Mouse (Mus musculus): ENCODE data around the gene Slc12a6. TPM values are rescaled to one million over a fixed set of nuclear protein-coding genes. Genes with fewer than 3 reads are reported as not detected.
A peak's percentile ranks its signal among the peaks of the same experiment; 100 is the strongest.
"Not testable (repeated sequence)": the region's sequence is repeated elsewhere in the genome, so short reads cannot be mapped to it uniquely, and the experiment has no call there.

The Slc12a6 gene
- total RNA-seq, 4 experiments from 2014 or later = 28.2 to 35.4 (median 31.2) TPM

DNA sequence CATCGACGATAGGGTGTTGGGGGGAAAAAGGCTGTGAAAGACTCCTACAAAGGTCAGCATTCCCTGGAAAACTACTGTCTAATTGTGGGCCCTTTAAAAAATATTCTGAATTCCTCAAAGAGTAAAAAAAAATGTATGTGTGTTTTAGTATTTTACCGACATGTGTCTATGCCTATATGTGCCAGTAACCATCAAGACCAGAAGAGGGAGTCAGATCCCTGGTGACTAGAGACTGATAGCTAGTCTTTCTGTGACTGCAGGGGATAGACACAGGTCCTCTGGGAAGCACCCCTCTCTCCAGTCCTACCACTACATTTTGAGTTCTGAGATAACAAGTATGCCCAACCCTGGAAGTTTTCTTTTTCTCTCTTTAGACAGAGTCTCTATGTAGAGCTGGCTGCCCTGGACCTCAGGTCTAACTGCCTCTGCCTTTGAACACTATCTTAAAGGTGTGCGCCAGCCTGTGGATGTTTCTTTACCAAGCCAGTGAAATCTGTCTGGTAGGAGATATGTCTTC is 2.8 kb upstream of the Slc12a6 start:
- no peak for DNase-seq (ENCODE audit: low spot score)

DNA sequence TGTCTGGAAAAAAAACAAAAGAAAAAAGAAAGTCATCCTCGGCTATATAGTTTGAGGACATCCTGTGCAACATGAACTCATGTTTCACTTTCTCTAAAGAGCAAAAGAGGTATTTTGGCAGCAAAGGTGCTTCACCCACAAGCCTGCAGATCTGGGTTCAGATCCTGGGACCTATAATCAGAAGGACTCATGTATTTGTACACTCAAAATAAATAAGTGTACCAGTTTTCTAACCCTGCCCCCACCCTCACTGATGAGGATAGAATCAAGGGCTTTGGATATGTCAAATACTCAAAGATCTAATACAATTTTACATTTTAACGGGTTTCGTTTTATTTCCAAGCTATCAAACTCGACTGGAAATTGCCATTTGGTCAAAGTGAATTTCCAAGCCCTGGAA is 1.3 kb upstream of the Slc12a6 start:
- DNase-seq (ENCODE audit: low spot score) = no peak

DNA sequence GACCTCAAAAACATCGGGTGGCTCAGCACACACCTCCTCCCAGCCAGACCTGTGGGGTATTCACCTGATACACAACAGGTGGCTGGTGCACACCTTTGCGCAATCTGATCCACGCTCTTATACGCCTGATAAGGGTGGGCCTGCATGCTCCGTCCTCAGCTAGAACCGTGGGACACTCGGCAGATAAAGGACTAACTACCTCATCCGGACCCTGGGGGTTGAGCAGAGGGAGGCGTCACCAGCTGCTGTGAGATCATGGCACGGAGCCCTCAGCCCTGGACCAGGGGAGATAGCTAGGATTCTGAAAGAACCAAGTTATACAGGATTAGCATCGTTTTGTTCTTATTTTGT is 592 bp downstream of the Slc12a6 start, which contains the start of gene Gm21985:
Gene Gm21985, plus strand, starts transcription at position 73 of the 351 bp plus-strand sequence.
- DNase-seq (ENCODE audit: low spot score) = peak; percentile 58

- peak; percentile 41 for DNase-seq (ENCODE audit: low spot score)
Observed at GRCm38 (mm10) chr2:112266780-112267179, 1.2 kb downstream of the Slc12a6 start.

- peak; percentile 50 for DNase-seq (ENCODE audit: low spot score)
Observed at GRCm38 (mm10) chr2:112267547-112268269, 2.1 kb downstream of the Slc12a6 start.

- DNase-seq (ENCODE audit: low spot score) = peak; percentile 26
Observed at GRCm38 (mm10) chr2:112270011-112270410, 4.4 kb downstream of the Slc12a6 start.

DNA sequence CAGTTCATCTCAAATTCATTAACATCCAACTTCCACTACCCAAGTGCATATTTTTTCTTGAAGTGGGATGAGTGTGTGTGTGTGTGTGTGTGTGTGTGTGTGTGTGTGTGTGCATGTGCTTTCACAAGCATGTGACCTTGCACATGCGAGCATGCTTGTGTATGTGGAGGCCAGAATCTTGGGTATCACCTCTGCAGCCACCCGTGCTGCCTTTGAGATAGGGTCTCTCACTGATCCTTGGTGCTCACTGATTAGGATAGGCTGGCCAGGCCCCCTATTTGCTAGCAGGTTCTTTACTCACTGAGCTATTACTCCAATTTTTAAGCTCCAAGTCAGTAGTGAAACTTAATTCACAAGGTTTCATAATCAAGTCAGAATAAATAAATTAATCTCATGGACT is 7.3 kb downstream of the Slc12a6 start:
- DNase-seq (ENCODE audit: low spot score) = no peak

DNA sequence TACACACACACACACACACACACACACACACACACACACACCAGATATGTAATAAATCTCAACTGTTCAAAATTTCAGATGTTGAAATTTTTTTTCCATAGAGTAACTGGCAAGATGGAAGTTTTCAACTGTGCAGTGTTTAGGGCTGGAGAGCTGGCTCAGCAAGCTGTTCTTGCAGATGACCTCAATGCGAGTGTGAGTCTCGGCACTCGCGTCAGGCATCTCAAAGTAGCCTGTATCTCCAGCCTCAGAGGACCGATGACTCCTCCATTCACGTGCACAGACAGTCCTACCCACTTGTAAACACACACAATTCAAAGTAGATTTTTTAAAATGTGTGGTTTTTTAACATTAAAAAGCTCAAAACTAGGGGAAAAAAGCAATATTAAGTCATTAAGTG is 7.8 kb downstream of the Slc12a6 start:
- DNase-seq (ENCODE audit: low spot score) = no peak

DNA sequence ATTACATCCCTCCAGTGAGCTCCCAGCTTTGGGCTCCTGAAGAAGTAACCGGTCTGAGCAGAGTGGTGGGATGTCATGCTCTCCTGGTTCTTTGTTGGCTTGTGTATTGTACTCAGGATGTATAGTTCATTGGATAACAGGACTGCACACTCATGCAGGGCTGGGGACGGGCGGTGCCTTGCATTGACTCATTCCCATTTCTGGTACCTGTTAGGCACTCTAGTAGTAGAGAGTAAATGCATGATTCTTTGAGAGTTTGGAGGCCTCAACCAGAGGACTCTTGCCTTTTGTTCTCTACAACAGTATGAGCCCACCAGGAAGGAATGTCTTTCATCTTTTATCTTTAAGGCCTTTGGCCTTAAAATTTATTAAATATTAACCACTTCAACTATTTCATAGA is 11.2 kb downstream of the Slc12a6 start:
- DNase-seq (ENCODE audit: low spot score) = no peak

DNA sequence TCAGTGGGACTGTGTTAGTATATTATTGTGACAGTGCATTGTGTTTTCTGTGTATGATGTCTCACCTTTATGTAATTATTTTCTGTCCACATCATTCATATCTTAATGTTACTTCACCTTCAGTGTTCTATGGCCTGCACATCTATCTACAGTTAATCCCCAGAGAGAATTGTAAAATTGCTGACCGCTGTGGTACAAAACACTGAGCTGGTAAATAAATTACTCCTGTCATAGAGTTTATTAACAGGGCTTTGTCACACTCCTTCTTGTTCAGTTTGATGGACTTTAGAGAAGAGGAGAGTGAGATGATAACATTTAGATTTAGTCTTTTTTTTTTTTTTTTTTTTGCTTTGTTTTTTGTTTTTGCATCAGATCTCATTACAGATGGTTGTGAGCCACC is 17.2 kb downstream of the Slc12a6 start:
- DNase-seq (ENCODE audit: low spot score) = no peak

- peak; percentile 78 for DNase-seq (ENCODE audit: low spot score)
Observed at GRCm38 (mm10) chr2:112284363-112285030, 18.9 kb downstream of the Slc12a6 start.

DNA sequence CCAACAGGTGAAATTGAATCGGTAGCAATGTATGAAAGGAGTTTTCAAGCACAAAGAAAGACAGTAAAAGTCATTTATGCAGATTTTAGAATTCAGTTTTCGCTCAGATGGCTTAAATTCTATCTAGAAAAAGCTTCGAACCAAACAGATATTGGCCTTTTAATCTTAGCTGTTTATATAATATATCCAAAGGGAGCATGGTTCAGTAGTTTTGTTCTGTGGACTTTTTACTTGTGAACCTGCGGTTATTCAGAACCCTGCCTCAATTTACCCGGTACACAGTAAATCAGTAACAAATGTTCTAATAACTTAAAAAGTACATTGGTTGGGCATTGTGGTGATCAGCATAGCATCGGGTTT is 19.4 kb downstream of the Slc12a6 start:
- DNase-seq (ENCODE audit: low spot score) = no peak

DNA sequence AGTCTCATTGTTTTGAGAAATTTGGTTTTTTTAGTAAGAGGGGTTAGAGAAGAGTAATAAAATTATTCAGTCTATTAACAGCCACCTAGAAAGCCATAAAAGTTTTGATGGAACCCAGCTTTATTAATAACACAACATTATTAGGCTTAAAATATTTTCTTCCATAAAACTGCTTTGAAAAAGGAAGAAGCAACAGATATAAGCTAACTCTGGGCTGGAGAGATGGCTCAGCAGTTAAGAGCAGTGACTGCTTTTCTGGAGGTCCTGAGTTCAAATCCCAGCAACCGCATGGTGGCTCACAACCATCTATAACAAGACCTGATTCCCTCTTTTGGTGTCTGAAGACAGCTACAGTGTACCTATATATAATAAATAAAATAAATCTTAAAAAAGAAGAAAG is 20.4 kb downstream of the Slc12a6 start:
- DNase-seq (ENCODE audit: low spot score) = not testable (repeated sequence)

DNA sequence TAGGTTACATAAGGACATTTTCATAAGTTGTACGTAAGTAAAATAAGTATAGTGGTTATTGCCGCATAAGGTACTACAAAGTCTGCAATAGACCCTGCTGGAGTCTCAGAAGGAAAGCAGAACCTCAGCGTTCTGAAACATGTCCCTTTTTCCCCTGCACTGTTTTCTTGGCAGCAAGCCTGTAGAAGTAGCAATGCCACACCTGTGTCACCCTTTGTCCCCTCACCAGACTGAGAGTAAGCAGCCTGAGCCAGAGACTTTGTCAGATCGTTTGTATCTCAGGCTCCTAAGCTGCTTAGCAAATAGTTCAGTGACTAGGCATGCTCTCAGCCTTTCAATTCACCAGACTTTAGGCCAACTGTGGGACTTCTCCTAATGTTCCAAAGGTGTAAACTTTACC is 21.4 kb downstream of the Slc12a6 start:
- no peak for DNase-seq (ENCODE audit: low spot score)

- no peak for DNase-seq (ENCODE audit: low spot score)
Observed at GRCm38 (mm10) chr2:112289507-112289906, 23.9 kb downstream of the Slc12a6 start.

DNA sequence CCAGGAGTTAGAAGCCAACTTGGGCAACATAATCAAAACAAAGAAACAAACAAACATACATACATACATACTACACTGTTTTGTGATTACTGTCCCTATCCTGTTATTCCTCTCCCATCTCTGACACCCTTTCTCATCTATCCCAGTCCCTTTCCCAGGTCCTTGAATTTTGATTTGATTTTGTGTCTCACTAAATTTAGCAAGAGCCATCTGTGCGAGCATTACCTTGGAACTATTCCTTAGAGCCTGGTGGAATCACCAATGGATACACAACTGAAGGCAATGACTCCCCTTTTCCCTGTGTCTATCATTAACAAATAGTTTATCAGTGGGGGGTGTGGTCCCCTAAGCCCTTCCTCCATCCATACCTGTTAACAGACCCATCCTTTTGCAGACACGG is 27.2 kb downstream of the Slc12a6 start:
- DNase-seq (ENCODE audit: low spot score) = no peak

DNA sequence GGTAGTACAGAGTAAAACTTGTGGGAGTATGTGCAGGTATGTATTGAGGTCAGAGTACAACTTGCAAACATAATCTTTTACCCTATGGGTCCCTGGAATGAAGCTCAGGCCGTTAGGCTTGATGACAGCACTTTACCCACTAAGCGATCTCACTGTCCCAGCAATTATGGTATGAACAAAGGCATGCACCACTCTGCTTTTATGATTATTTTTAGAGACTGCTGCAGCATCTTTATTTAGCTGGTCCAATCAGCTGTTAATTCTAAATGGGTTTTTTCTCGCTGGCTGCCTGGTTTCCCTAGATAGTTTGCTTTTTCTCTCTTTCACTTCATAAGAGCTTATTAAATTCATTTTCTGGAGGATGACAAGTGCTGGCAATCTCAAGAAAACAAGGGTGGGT is 30.6 kb downstream of the Slc12a6 start:
- DNase-seq (ENCODE audit: low spot score) = no peak

DNA sequence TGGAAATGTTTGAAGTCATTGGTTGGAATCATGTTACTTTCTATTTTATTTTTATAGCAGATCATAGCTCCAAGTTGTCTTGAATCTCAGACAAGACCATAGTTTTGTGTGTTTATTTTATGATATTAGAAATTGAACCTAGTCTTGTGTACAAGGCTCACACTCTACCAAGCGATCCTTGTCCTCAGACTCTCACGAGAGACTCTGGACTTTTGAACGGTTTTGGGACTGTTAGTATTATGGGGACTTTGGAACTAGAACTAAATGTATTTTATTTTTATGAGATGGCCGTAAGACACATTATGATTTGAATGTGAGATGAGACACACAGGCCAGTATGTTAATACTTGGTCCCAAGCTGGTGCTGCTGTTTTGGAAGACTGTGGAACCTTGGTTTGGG is 32.6 kb downstream of the Slc12a6 start:
- no peak for DNase-seq (ENCODE audit: low spot score)

DNA sequence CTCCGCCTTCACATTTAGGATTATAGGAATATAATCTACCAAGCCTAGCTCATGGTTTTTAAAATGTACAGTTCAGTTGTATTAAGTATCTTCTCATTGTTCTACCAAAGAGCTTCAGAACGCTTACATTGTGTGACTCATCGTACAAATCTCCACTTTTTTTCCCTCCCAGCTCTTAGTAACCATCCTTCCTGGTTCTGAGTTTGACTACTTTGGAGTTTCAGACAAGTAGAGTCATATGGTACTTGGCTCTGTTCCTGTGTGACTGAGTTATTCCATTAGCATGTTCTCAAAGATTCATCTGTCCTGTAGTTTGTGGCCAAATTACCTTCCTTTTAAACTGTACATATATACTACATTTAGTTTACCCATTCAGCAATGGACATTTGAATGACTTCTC is 43.0 kb downstream of the Slc12a6 start:
- no peak for DNase-seq (ENCODE audit: low spot score)

DNA sequence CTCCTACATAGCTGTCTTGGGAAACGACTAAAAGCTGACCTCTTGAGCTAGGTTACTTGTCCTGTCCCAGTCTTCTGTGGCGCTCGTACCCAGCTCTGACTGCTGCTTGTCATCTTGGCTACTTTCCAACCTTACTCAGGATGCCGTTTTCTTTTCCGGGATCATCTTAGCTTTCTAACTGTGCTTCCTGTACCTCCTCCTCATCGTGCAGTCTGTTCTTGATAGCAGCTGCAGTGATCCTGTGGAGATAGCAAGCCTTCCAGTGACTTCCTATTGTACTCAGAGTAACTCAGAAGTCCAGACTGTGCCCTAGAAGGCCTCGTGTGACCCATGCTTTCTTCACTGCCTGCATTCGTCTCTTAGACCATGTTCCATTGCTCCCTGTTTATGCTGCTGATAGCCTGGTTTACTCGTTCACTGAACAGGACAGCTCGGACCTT is 43.6 kb downstream of the Slc12a6 start:
- DNase-seq (ENCODE audit: low spot score) = no peak

DNA sequence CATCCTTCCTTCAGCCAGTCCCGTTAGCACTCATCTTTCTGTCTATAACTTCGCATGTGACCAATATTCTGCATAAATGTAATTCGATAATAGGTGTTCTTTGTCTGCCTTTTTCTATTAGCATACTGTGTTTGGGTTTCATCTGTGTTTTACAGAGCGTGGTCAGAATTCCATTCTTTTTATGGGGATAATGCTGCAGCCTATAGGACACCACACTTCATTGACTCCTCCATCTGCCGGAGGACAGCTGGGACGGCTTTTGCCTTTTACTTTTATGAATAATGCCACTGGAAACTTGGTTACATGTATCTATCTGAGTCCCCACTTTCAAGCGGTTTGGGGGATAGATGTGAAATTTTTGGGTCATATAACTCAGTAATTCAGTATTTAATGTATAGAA is 50.0 kb downstream of the Slc12a6 start:
- DNase-seq (ENCODE audit: low spot score) = no peak

DNA sequence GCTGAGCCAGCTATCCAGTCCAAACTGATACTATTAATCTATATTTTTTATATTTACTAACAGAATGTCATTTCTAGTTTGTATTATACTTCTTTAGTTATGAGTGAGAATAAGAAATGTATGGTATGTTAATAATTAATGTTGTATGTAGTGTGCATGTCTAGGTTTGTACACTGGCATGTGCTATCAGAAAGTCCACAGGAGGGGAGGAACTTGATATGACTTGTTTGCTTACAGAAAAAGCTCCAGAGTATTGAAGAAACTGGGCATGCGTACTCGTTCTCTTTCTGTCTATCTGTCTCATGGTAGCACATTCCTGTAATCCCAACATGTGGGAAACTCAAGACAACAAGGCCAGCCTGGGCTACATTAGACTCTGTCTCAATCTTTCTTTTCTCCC is 52.6 kb downstream of the Slc12a6 start:
- DNase-seq (ENCODE audit: low spot score) = no peak

DNA sequence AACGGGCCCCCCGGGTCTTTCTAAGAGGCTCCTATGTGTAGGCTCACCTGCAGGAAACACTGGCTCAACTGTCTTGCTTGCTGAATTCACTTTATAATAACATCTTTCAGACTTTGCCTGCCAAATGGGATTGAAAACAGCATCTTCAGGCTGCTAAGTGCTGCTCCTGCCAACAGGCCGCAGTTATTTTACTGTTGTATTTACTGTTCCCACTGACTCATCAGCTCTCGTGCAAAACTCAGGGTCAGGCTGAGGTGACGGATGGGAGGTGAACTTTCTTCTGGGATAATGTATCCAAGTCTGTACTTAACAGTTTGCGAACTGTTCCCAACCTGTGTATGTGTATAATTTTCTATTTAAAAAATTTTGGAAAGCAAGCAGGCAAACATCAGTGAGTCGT is 53.3 kb downstream of the Slc12a6 start:
- DNase-seq (ENCODE audit: low spot score) = no peak

All from heart, adult 8-10 months (tissue).